Mouse (Mus musculus) small intestine, adult 2 months (tissue): ENCODE measurements around the gene Esyt1. TPM values are rescaled to one million over a fixed set of nuclear protein-coding genes. Genes with fewer than 3 reads are reported as not detected.

Experiments
- H3K27ac ChIP-seq: fragments of 200-500 bp; 2 replicates; pipeline ENCODE4 v1.5.1; 2012; ENCODE audit warnings: low read depth, low read length, control low read depth, inconsistent platforms; ENCODE audit not compliant: insufficient read depth
- H3K27me3 ChIP-seq: fragments of 200-500 bp; 2 replicates; pipeline ENCODE4 v1.6.1; 2012; ENCODE audit warnings: mild to moderate bottlenecking, moderate library complexity, low read length, inconsistent platforms; ENCODE audit not compliant: control insufficient read depth, insufficient read depth
- H3K36me3 ChIP-seq: fragments of 200-500 bp; 2 replicates; pipeline ENCODE4 v1.6.1; 2012; ENCODE audit warnings: mild to moderate bottlenecking, low read length, control low read depth, inconsistent platforms; ENCODE audit not compliant: control insufficient read depth, insufficient read depth
- H3K4me1 ChIP-seq: fragments of 200-500 bp; 2 replicates; pipeline ENCODE4 v1.6.1; 2012; ENCODE audit warnings: low read length, inconsistent platforms, mixed read lengths; ENCODE audit not compliant: control insufficient read depth, insufficient read depth, insufficient read length
- H3K4me3 ChIP-seq: fragments of 200-500 bp; 2 replicates; pipeline ENCODE4 v1.5.1; 2012; ENCODE audit warnings: low read depth, mild to moderate bottlenecking, control low read depth, inconsistent platforms, low read length, moderate library complexity
- CTCF ChIP-seq: fragments of 200-500 bp; IDR thresholded peaks from 2 replicates; pipeline ENCODE4 v1.5.1; 2012; ENCODE audit warnings: low read depth, mild to moderate bottlenecking, control low read depth, inconsistent platforms, low read length, moderate library complexity, mixed read lengths; ENCODE audit not compliant: insufficient replicate concordance, insufficient read length; ENCODE audit errors: extremely low read depth
- POLR2A ChIP-seq: fragments of 200-500 bp; IDR thresholded peaks from 2 replicates; pipeline ENCODE4 v1.6.1; 2012; ENCODE audit warnings: low read depth, mild to moderate bottlenecking, control low read depth, inconsistent platforms, low read length, moderate library complexity
- WGBS: fragments of 180-500 bp; shearing (Covaris S2); methylation state at CpG from one replicate; pipeline ENCODE4 v1.1.7; 2018; 5-methylcytosine and 5-hydroxymethylcytosine counted together
- polyA plus RNA-seq: library from polyadenylated mRNA; depleted of rRNA; stranded (reverse); fragments of >200 nt; gene quantifications from 2 replicates; pipeline ENCODE4 v1.2.3, GENCODE M21; 2012; rRNA removed

Esyt1 gene
- polyA plus RNA-seq, 1 experiment, result 26.3 TPM

GRCm38 (mm10) chr10:128474366-128474765, 51.3 kb downstream of the Esyt1 start:
- Histone ChIP-seq H3K36me3 (peaks cover 64% of the 10 kb centered on the region), H3K4me3 (no peak overlapping the region), H3K4me1 (no peaks in the 10 kb centered on the region), H3K27me3 (no peaks in the 10 kb centered on the region), H3K27ac (no peak overlapping the region)
- 95% methylated on average over 12 of the region's 12 CpGs for WGBS
- no peak for TF ChIP-seq POLR2A
- TF ChIP-seq CTCF, result no peak

DNA sequence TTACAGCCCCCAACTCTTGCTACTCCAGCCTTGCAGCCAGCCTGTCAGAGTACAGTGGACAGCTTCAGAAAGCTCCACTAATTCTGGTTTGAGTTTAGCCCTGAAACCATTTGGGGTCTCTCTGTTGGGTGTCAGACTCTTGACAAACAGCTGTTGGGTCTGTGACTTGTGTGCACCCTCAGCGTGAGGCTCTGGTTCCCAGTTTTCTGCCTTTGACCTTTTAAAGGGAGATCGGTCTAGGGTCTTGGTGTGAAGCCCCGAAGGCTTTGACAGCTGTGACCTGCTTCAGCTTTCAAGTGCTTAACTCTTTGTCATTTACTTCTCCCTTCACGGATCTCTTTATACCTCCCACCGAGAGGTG, 65.4 kb downstream of the Esyt1 start:
- Histone ChIP-seq H3K4me1 (no peaks in the 10 kb centered on the region), H3K36me3 (peaks cover 26% of the 10 kb centered on the region), H3K27ac (peak overlapping the region; percentile 14), H3K27me3 (no peaks in the 10 kb centered on the region), H3K4me3 (peak overlapping the region; percentile 88)
- 3% methylated on average over 5 of the region's 5 CpGs for WGBS
- TF ChIP-seq POLR2A (no peak), CTCF (no peak)

Other genes with a start within 250 kb of the Esyt1 start
- not detected in 2 replicates for gene Il23a, start 227.1 kb downstream of the Esyt1 start, polyA plus RNA-seq
- 10.3 and 17.7 TPM in 2 replicates for gene Pan2, start 222.5 kb downstream of the Esyt1 start, polyA plus RNA-seq
- 31.8 and 46.6 TPM in 2 replicates for gene Cnpy2, start 203.4 kb downstream of the Esyt1 start, polyA plus RNA-seq
- 233 and 588 TPM in 2 replicates for gene Cs, start 188.1 kb downstream of the Esyt1 start, polyA plus RNA-seq
- gene Coq10a, start 156.9 kb downstream of the Esyt1 start, polyA plus RNA-seq, result 36.5 and 79.1 TPM in 2 replicates
- gene Ankrd52, start 148.8 kb downstream of the Esyt1 start, polyA plus RNA-seq, result 15.3 and 22.1 TPM in 2 replicates
- gene Slc39a5, start 124.6 kb downstream of the Esyt1 start, polyA plus RNA-seq, result 165 and 301 TPM in 2 replicates
- gene Nabp2, start 114.4 kb downstream of the Esyt1 start, polyA plus RNA-seq, result 21.6 and 37.8 TPM in 2 replicates
- gene Rnf41, start 114.2 kb downstream of the Esyt1 start, polyA plus RNA-seq, result 11.0 and 23.0 TPM in 2 replicates
- gene Smarcc2, start 66.6 kb downstream of the Esyt1 start, polyA plus RNA-seq, result 44.0 and 98.4 TPM in 2 replicates
- gene Myl6, start 31.7 kb downstream of the Esyt1 start, polyA plus RNA-seq, result 492 and 749 TPM in 2 replicates
- 0.43 and 1.2 TPM in 2 replicates for gene Myl6b, start 27.2 kb downstream of the Esyt1 start, polyA plus RNA-seq
- 6.4 and 15.2 TPM in 2 replicates for gene Zc3h10, start 21.9 kb upstream of the Esyt1 start, polyA plus RNA-seq
- gene Rpl41, start 23.4 kb upstream of the Esyt1 start, polyA plus RNA-seq, result 1,613 and 1,655 TPM in 2 replicates
- gene Pa2g4, start 40.1 kb upstream of the Esyt1 start, polyA plus RNA-seq, result 3.2 and 6.9 TPM in 2 replicates
- gene Erbb3, start 63.8 kb upstream of the Esyt1 start, polyA plus RNA-seq, result 32.3 and 127 TPM in 2 replicates
- gene Rps26, start 100.9 kb upstream of the Esyt1 start, polyA plus RNA-seq, result 439 and 930 TPM in 2 replicates
- gene Ikzf4, start 120.1 kb upstream of the Esyt1 start, polyA plus RNA-seq, result 0.65 and 0.95 TPM in 2 replicates
- gene Suox, start 148.2 kb upstream of the Esyt1 start, polyA plus RNA-seq, result 10.4 and 14.2 TPM in 2 replicates
- 17.2 and 32.2 TPM in 2 replicates for gene Rab5b, start 170.4 kb upstream of the Esyt1 start, polyA plus RNA-seq
- 1.4 and 2.1 TPM in 2 replicates for gene Pmel, start 178.3 kb upstream of the Esyt1 start, polyA plus RNA-seq
- gene Cdk2, start 179.2 kb upstream of the Esyt1 start, polyA plus RNA-seq, result 4.2 and 6.1 TPM in 2 replicates
- gene Dgka, start 219.0 kb upstream of the Esyt1 start, polyA plus RNA-seq, result 35.0 and 101 TPM in 2 replicates
- gene Pym1, start 222.0 kb upstream of the Esyt1 start, polyA plus RNA-seq, result 6.9 and 17.0 TPM in 2 replicates